Mouse (Mus musculus) mesoderm, embryonic 11.5 days (tissue): ENCODE data around the gene Pkp3.
A peak's percentile ranks its signal among the peaks of the same experiment; 100 is the strongest.
"Not testable (repeated sequence)": the region's sequence is repeated elsewhere in the genome, so short reads cannot be mapped to it uniquely, and the experiment has no call there.

Experiments
- DNase-seq: peaks from one replicate; pipeline ENCODE4 v3.0.0-alpha.2; 2012; ENCODE audit warnings: low read depth, low spot score

The Pkp3 gene

GRCm38 (mm10) chr7:141077841-141078240 lies at the start of gene Pkp3:
Pkp3 (plus strand) TSS chr7:141078218.
- no peak for DNase-seq

GRCm38 (mm10) chr7:141028831-141029230 lies 49.2 kb upstream of the Pkp3 start, which contains the start of gene Gm17387:
Gm17387 (plus strand) TSS chr7:141029131.
- DNase-seq: no peak

- no peak for DNase-seq
Observed at GRCm38 (mm10) chr7:141030390-141030789, 47.6 kb upstream of the Pkp3 start.

- DNase-seq: no peak
Observed at GRCm38 (mm10) chr7:141032458-141033167, 45.4 kb upstream of the Pkp3 start.

GRCm38 (mm10) chr7:141036624-141037023 lies 41.4 kb upstream of the Pkp3 start:
- not testable (repeated sequence) for DNase-seq

- no peak for DNase-seq
Observed at GRCm38 (mm10) chr7:141038090-141039032, 39.7 kb upstream of the Pkp3 start.

GRCm38 (mm10) chr7:141039386-141040107 lies 38.5 kb upstream of the Pkp3 start:
- no peak for DNase-seq

GRCm38 (mm10) chr7:141040867-141041606 lies 37.0 kb upstream of the Pkp3 start:
- no peak for DNase-seq

- peak; percentile 19 for DNase-seq
Observed at GRCm38 (mm10) chr7:141041661-141042060, 36.4 kb upstream of the Pkp3 start.

- DNase-seq: no peak
Observed at GRCm38 (mm10) chr7:141042539-141042938, 35.5 kb upstream of the Pkp3 start.

- no peak for DNase-seq
Observed at GRCm38 (mm10) chr7:141046931-141047580, 31.0 kb upstream of the Pkp3 start.

GRCm38 (mm10) chr7:141047581-141048225 lies 30.3 kb upstream of the Pkp3 start:
- DNase-seq: peak; percentile 48

- DNase-seq: peak; percentile 96
Observed at GRCm38 (mm10) chr7:141048226-141049218, 29.5 kb upstream of the Pkp3 start.

- DNase-seq: no peak
Observed at GRCm38 (mm10) chr7:141049326-141049725, 28.7 kb upstream of the Pkp3 start.

- no peak for DNase-seq
Observed at GRCm38 (mm10) chr7:141051060-141051685, 26.8 kb upstream of the Pkp3 start.

- no peak for DNase-seq
Observed at GRCm38 (mm10) chr7:141052016-141052415, 26.0 kb upstream of the Pkp3 start.

GRCm38 (mm10) chr7:141052421-141052820 lies 25.6 kb upstream of the Pkp3 start:
- DNase-seq: no peak

GRCm38 (mm10) chr7:141055785-141056184 lies 22.2 kb upstream of the Pkp3 start:
- no peak for DNase-seq
